Mouse (Mus musculus) testis, adult 2 months (tissue): ENCODE results near the gene Stradb.

Experiments
- CTCF ChIP-seq: fragments of 200-500 bp; IDR thresholded peaks from 2 replicates; pipeline ENCODE4 v1.5.1; 2012; ENCODE audit warnings: low read depth, mild to moderate bottlenecking, inconsistent platforms, low read length, moderate library complexity; ENCODE audit not compliant: control insufficient read depth, insufficient read depth, insufficient replicate concordance
- POLR2A ChIP-seq: fragments of 200-500 bp; IDR thresholded peaks from 2 replicates; pipeline ENCODE4 v1.6.1; 2012; ENCODE audit warnings: low read depth, mild to moderate bottlenecking, inconsistent platforms, low read length, moderate library complexity; ENCODE audit not compliant: control insufficient read depth

GRCm38 (mm10) chr1:58962865-58963264 is 10.5 kb upstream of the Stradb start:
- TF ChIP-seq CTCF (no peak), POLR2A (no peak)
